26 mouse cellular contexts compared by ENCODE assay signal in the genomic region with DNA sequence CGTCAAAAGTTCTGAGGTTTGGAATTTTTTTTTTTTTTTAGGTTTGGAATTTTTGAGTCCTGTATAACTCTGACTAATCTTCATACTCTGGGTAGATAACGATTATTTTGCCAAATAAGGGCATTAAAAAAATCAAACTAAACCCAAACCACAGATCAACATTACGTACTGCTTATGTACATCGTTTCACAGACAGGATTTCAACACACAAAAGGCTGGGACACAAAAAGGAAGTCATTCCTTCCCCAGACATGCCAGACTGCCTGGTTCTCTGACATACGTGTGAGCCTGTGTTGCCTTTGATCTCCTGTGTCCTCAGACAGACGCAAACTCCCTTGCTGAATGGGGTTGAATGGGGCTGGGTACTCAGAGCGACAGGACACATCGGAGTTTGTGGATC. TPM values are rescaled to one million over a fixed set of nuclear protein-coding genes. Genes with fewer than 3 reads are reported as not detected.
DNase-seq lines count a peak whose midpoint lies in the region; ATAC-seq and TF ChIP-seq lines count a peak whose summit lies in the region.
"Had no signal": no experiment of that assay in that cellular context is flagged by ENCODE, and none has a peak within 500 bp of the region (broad histone marks: within the 10 kb centered on the region; RNA-seq: fewer than 3 reads in every experiment).

No protein-coding gene starts in this region.

- no peak for ATAC-seq in midbrain, embryonic 11.5 days (ENCODE audit: low FRiP score)
- ATAC-seq in midbrain, embryonic 16.5 days = no peak
- ATAC-seq in hindbrain, embryonic 14.5 days (ENCODE audit: low FRiP score) = no peak
- ATAC-seq: activated CD4-positive, CD25-positive, alpha-beta regulatory T cell, adult 4 months; forebrain, embryonic 13.5 days; forebrain, embryonic 15.5 days; forebrain, postnatal 0 days; Patski had no signal

- H3ac ChIP-seq in C2C12 (ENCODE audit: control insufficient read depth, insufficient read length, low read depth) (peak overlapping the region; percentile 1), myocyte (ENCODE audit: control insufficient read depth, insufficient read length) (no peak overlapping the region)

- TF ChIP-seq POLR2A in embryonic fibroblast, embryonic 13.5 days (IDR thresholded peaks at IDR 0.05; ENCODE audit: low read depth, low read length) = peak; percentile 41
- no peak for TF ChIP-seq POLR2A in myocyte (IDR thresholded peaks at IDR 0.05; ENCODE audit: insufficient read length, low read depth)

- H3K79me2 ChIP-seq in C2C12 (ENCODE audit: control insufficient read depth, insufficient read depth) (no peaks in the 10 kb centered on the region), myocyte (ENCODE audit: control insufficient read depth, insufficient read depth) (no peaks in the 10 kb centered on the region)

- intact Hi-C loops in heart, postnatal 36 days (cut with DNase I) = no loop called here

- TF ChIP-seq CTCF in C2C12 (IDR thresholded peaks at IDR 0.05; ENCODE audit: control insufficient read depth, insufficient read depth, insufficient read length) = no peak
- no peak for TF ChIP-seq CTCF in embryonic fibroblast, embryonic 13.5 days (IDR thresholded peaks at IDR 0.05; ENCODE audit: borderline replicate concordance, insufficient read depth, low read length)

- H3K79me3 ChIP-seq in C2C12 (ENCODE audit: low read depth) = no peaks in the 10 kb centered on the region

- 88% methylated on average over 8 of the region's 8 CpGs for WGBS in midbrain, embryonic 11.5 days
- 86% methylated on average over 8 of the region's 8 CpGs for WGBS in midbrain, embryonic 16.5 days
- 84% methylated on average over 8 of the region's 8 CpGs for WGBS in hindbrain, embryonic 14.5 days

- no peak overlapping the region for H3K9ac ChIP-seq in midbrain, embryonic 11.5 days (ENCODE audit: low read length)
- H3K9ac ChIP-seq in midbrain, embryonic 16.5 days (ENCODE audit: low read depth, low read length) = no peak overlapping the region
- H3K9ac ChIP-seq in hindbrain, embryonic 14.5 days = no peak overlapping the region
- H3K9ac ChIP-seq: embryonic facial prominence, embryonic 13.5 days; embryonic facial prominence, embryonic 15.5 days; forebrain, embryonic 13.5 days; forebrain, embryonic 15.5 days; forebrain, postnatal 0 days had no signal

- no peak overlapping the region for H3K4me3 ChIP-seq in midbrain, embryonic 11.5 days (ENCODE audit: low read depth, low read length)
- H3K4me3 ChIP-seq in midbrain, embryonic 16.5 days (ENCODE audit: low read depth, low read length) = no peak overlapping the region
- H3K4me3 ChIP-seq in C2C12 (ENCODE audit: insufficient read depth, poor library complexity, severe bottlenecking) (no peak overlapping the region), myocyte (no peak overlapping the region)
- H3K4me3 ChIP-seq in embryonic fibroblast, embryonic 13.5 days (ENCODE audit: insufficient read depth, low read length) = no peak overlapping the region
- no peak overlapping the region for H3K4me3 ChIP-seq in hindbrain, embryonic 14.5 days (replicated peaks; ENCODE audit: low read length)
- H3K4me3 ChIP-seq: embryonic facial prominence, embryonic 13.5 days; embryonic facial prominence, embryonic 15.5 days; forebrain, embryonic 13.5 days; forebrain, embryonic 15.5 days had no signal

- H3K4me2 ChIP-seq in midbrain, embryonic 11.5 days = no peak overlapping the region
- no peak overlapping the region for H3K4me2 ChIP-seq in midbrain, embryonic 16.5 days (ENCODE audit: low read length)
- H3K4me2 ChIP-seq in myocyte (ENCODE audit: low read depth) = no peak overlapping the region
- H3K4me2 ChIP-seq in hindbrain, embryonic 14.5 days (replicated peaks) = no peak overlapping the region
- H3K4me2 ChIP-seq: embryonic facial prominence, embryonic 13.5 days; embryonic facial prominence, embryonic 15.5 days; forebrain, embryonic 13.5 days; forebrain, embryonic 15.5 days had no signal

- 0 out of 2 replicates have a peak, but pooled peaks cover 3% of the 10 kb centered on the region for H3K36me3 ChIP-seq in midbrain, embryonic 11.5 days (ENCODE audit: control insufficient read depth, insufficient read depth, low read length)
- H3K36me3 ChIP-seq in midbrain, embryonic 16.5 days (ENCODE audit: control insufficient read depth, insufficient read depth, low read length) = peaks cover 13% of the 10 kb centered on the region
- H3K36me3 ChIP-seq in C2C12 (ENCODE audit: control insufficient read depth, insufficient read depth) = no peaks in the 10 kb centered on the region
- H3K36me3 ChIP-seq in myocyte (ENCODE audit: control insufficient read depth, insufficient read depth) = no peaks in the 10 kb centered on the region
- peaks cover 60% of the 10 kb centered on the region for H3K36me3 ChIP-seq in hindbrain, embryonic 14.5 days (replicated peaks; ENCODE audit: control insufficient read depth, insufficient read depth)

- no peaks in the 10 kb centered on the region for H3K27me3 ChIP-seq in midbrain, embryonic 11.5 days (ENCODE audit: control insufficient read depth, insufficient read depth, low read length)
- H3K27me3 ChIP-seq in midbrain, embryonic 16.5 days (ENCODE audit: control insufficient read depth, insufficient read depth, low read depth, low read length) = no peaks in the 10 kb centered on the region
- H3K27me3 ChIP-seq in C2C12 (ENCODE audit: control insufficient read depth, insufficient read depth, insufficient read length) (no peaks in the 10 kb centered on the region), myocyte (ENCODE audit: control insufficient read depth, insufficient read depth, insufficient read length) (no peaks in the 10 kb centered on the region)
- H3K27me3 ChIP-seq in hindbrain, embryonic 14.5 days (ENCODE audit: control insufficient read depth, insufficient read depth, low read length) = no peaks in the 10 kb centered on the region
- H3K27me3 ChIP-seq: embryonic facial prominence, embryonic 13.5 days; embryonic facial prominence, embryonic 15.5 days; forebrain, embryonic 13.5 days; forebrain, embryonic 15.5 days; Patski had no signal

- H3K9me3 ChIP-seq in midbrain, embryonic 11.5 days (ENCODE audit: control insufficient read depth, low read length) = no peaks in the 10 kb centered on the region
- H3K9me3 ChIP-seq in midbrain, embryonic 16.5 days (replicated peaks; ENCODE audit: control insufficient read depth, low read length, poor library complexity, severe bottlenecking) = no peaks in the 10 kb centered on the region
- H3K9me3 ChIP-seq in hindbrain, embryonic 14.5 days (ENCODE audit: control insufficient read depth, low read length) = no peaks in the 10 kb centered on the region
- H3K9me3 ChIP-seq: embryonic facial prominence, embryonic 13.5 days; embryonic facial prominence, embryonic 15.5 days; forebrain, embryonic 13.5 days; forebrain, embryonic 15.5 days had no signal

- H3K4me1 ChIP-seq in midbrain, embryonic 11.5 days (ENCODE audit: control insufficient read depth, insufficient read depth, low read length) = no peaks in the 10 kb centered on the region
- H3K4me1 ChIP-seq in midbrain, embryonic 16.5 days (ENCODE audit: control insufficient read depth, insufficient read depth, low read length) = no peaks in the 10 kb centered on the region
- H3K4me1 ChIP-seq in embryonic fibroblast, embryonic 13.5 days (ENCODE audit: control insufficient read depth, insufficient read depth, low read length) = no peaks in the 10 kb centered on the region; the same call in 1 of the 2 replicates
- no peaks in the 10 kb centered on the region for H3K4me1 ChIP-seq in hindbrain, embryonic 14.5 days (replicated peaks; ENCODE audit: control insufficient read depth, insufficient read depth, low read length)
- H3K4me1 ChIP-seq: embryonic facial prominence, embryonic 13.5 days; forebrain, embryonic 15.5 days had no signal

- peak; percentile 72 for DNase-seq in midbrain, embryonic 11.5 days (ENCODE audit: low spot score, missing footprints)
- no peak for DNase-seq in urinary bladder, postnatal 10 days (ENCODE audit: low spot score)
- DNase-seq in hindbrain, embryonic 14.5 days (ENCODE audit: low spot score) = no peak
- DNase-seq in heart, postnatal 36 days = no peak
- DNase-seq: adrenal gland, adult 2 months; adrenal gland, postnatal 10 days; adrenal gland, postnatal 25 days; B cell, adult 2 months; cerebellum, adult 11 months; cerebellum, adult 18-20 months; cerebellum, adult 8-10 months; cerebellum, adult 9-11 months; cerebellum, postnatal 14 days; cerebellum, postnatal 36 days; embryo, embryonic 11 days; forebrain, postnatal 0 days had no signal

- H3K27ac ChIP-seq in midbrain, embryonic 11.5 days (ENCODE audit: low read depth, low read length) = no peak overlapping the region
- H3K27ac ChIP-seq in midbrain, embryonic 16.5 days (ENCODE audit: low read length) = no peak overlapping the region
- H3K27ac ChIP-seq in embryonic fibroblast, embryonic 13.5 days (ENCODE audit: insufficient read depth, low read length) = peak overlapping the region; percentile 80
- H3K27ac ChIP-seq in hindbrain, embryonic 14.5 days = no peak overlapping the region
- H3K27ac ChIP-seq: embryonic facial prominence, embryonic 13.5 days; embryonic facial prominence, embryonic 15.5 days; forebrain, embryonic 13.5 days; forebrain, embryonic 15.5 days had no signal

TF ChIP-seq in C2C12, 6 proteins besides CTCF, POLR2A, EP300 and RAD21:
- TF ChIP-seq CEBPB (IDR thresholded peaks at IDR 0.05; ENCODE audit: low read depth) (peak; percentile 78), USF1 (IDR thresholded peaks at IDR 0.05; ENCODE audit: low read depth) (no peak)

TF ChIP-seq in myocyte, 11 proteins besides CTCF, POLR2A, EP300 and RAD21 (continues in another document):
- no peak for TF ChIP-seq MAX (IDR thresholded peaks at IDR 0.05; ENCODE audit: low read depth)
- no peak for TF ChIP-seq USF1 (IDR thresholded peaks at IDR 0.05; ENCODE audit: low read depth)

RNA-seq across cellular contexts. Expression of a gene that starts 22.3 kb away (rescaled TPM):
- 26.6 and 27.9 TPM in 2 replicates for polyA plus RNA-seq in midbrain, embryonic 11.5 days (2014; fragmentation: Nextera tagmentation; extraction: Ambion mirVana)
- 81.1 and 84.7 TPM in 2 replicates for polyA plus RNA-seq in midbrain, embryonic 16.5 days (2015; fragmentation: Nextera tagmentation; extraction: Ambion mirVana)
- 1.1 TPM for polyA plus RNA-seq in C2C12 (2012; fragmentation: generic; extraction: Trizol)
- 6.9 and 8.0 TPM in 2 replicates for polyA plus RNA-seq in embryonic fibroblast, embryonic 13.5 days (2011; ENCODE audit: insufficient read length, low read depth, missing spikeins)
- 1.1 TPM for polyA plus RNA-seq in myocyte (2012; fragmentation: generic; extraction: Trizol)
- polyA plus RNA-seq in hindbrain, embryonic 14.5 days (2014; fragmentation: Nextera tagmentation; extraction: Ambion mirVana) = 63.9 and 76.4 TPM in 2 replicates
- 1 to 10 TPM; 5.1 to 8.5 TPM for total RNA-seq in heart, postnatal 36 days (2021)

RNA-seq across cellular contexts. Expression of a gene that starts 59.0 kb away (rescaled TPM):
- polyA plus RNA-seq in midbrain, embryonic 11.5 days (2014; fragmentation: Nextera tagmentation; extraction: Ambion mirVana) = 84.7 and 89.3 TPM in 2 replicates
- 39.1 and 51.6 TPM in 2 replicates for polyA plus RNA-seq in midbrain, embryonic 16.5 days (2015; fragmentation: Nextera tagmentation; extraction: Ambion mirVana)
- polyA plus RNA-seq in C2C12 (2012; fragmentation: generic; extraction: Trizol) = 28.8 TPM
- polyA plus RNA-seq in embryonic fibroblast, embryonic 13.5 days (2011; ENCODE audit: insufficient read length, low read depth, missing spikeins) = 31.3 and 39.0 TPM in 2 replicates
- polyA plus RNA-seq in myocyte (2012; fragmentation: generic; extraction: Trizol) = 26.2 TPM
- 44.3 and 50.0 TPM in 2 replicates for polyA plus RNA-seq in hindbrain, embryonic 14.5 days (2014; fragmentation: Nextera tagmentation; extraction: Ambion mirVana)
- 10 to 100 TPM; 19.6 to 20.4 TPM for total RNA-seq in heart, postnatal 36 days (2021)
